Mouse (Mus musculus) CD4-positive naive resting alpha-beta T cell, adult 57 days (primary cell): ENCODE data around the gene Kcnq5. TPM values are rescaled to one million over a fixed set of nuclear protein-coding genes. Genes with fewer than 3 reads are reported as not detected.

Experiments used
- total RNA-seq: library from RNA; stranded (reverse); gene quantifications from one replicate; pipeline ENCODE4 v1.2.4, GENCODE M21; 2023

Kcnq5 gene
- 1.7 TPM for total RNA-seq

DNA sequence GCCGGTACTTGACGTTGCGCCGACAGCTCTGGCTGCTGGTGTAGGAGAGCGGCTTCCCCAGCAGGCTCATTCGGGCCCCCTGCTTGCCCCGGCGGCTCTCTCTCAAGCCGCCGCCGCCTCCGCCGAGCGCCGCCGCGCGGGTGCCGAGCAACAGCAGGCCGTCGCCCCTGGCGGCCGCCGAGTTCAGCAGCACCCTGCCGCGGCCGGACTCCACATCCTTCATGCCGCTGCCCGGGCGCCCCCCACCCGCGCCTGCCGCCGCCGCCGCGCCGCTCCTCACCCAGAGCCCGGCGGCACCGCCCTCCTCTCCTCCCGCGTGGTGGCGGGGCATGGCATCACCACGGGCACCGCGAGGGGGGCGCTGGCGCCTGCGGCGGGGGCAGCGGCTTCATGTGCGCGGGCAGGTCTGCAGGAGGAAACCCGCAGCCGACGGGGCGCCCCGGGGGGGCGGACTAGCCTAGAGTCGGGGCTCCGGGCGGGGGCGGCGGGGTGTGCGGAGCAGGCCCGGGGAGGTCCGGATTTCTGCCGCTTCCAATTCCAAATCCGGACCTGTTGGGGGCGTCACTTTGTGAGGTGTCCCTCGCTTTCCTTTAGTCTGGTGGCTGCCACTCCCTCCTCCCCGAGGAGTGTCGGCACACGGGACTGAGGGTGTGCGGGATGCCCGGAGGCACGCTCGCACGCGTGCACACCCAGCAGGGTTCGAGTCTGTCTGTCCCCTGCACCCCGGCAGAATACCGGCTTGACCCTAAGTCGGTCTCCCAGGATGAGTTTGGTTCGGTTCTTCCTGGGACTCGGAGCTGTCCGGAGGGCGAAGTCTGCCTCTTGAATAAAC lies at the start of gene Kcnq5:
TSS of gene Kcnq5 (minus strand) at position 692 of the 832 bp plus-strand sequence.

GRCm38 (mm10) chr1:21383256-21383655 lies 578.5 kb downstream of the Kcnq5 start, which contains the start of gene Khdc1b:
Khdc1b (plus strand) TSS chr1:21383556.

DNA sequence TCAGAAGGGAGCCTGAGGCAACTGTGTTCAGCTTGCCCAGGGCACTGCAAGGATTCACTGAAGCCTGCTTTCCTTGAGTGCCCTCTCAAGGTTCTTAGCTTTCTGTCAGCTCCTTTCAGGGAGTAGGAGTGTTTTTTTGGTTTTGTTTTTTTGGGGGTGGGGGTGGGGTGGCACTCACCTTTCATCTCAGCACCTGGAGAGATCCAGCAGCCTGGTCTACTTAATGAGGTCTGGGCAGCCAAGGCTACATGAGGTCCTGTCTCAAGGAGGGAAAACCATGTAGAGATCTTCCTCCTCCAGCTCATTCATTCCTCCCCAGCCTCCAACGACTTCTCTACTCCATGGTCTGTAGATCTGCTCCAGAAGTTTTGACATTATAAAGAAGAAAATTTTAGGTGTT lies 593.7 kb downstream of the Kcnq5 start, which contains the start of gene Khdc1c:
TSS of gene Khdc1c (plus strand) at position 301 of the 400 bp plus-strand sequence.

GRCm38 (mm10) chr1:21349341-21349740 lies 612.4 kb downstream of the Kcnq5 start, which contains the start of gene Khdc1a:
Khdc1a (plus strand) TSS chr1:21349641.

